Mouse (Mus musculus) liver, embryonic 14.5 days (tissue): ENCODE measurements at regions not wholly inside any gene's neighbourhood (a gene's known extent, or its start where the extent isn't known, plus 50 kb on each side); places are given as distances from the start of the nearest gene placed in this dataset.

Source experiments
- ATAC-seq: fragments of 200-750 bp; cut with Nextera tagmentation; 2 replicates; pipeline ENCODE4 v1.8.0; 2017; ENCODE audit warnings: moderate number of reproducible peaks, mild to moderate bottlenecking, moderate library complexity; ENCODE audit not compliant: insufficient read depth
- DNase-seq, 3 experiments: peaks; one replicate each; pipeline ENCODE4 v3.0.0-alpha.2; 2012 to 2013; ENCODE audit warnings: low read depth in 3 of 3, low spot score in 3 of 3
- H3K27ac ChIP-seq: fragments of 300-500 bp; sonication (generic); 2 replicates; pipeline ENCODE4 v1.5.1; 2014; ENCODE audit warnings: moderate library complexity, mild to moderate bottlenecking, control low read depth, inconsistent platforms
- H3K27me3 ChIP-seq: fragments of 300-500 bp; sonication (generic); 2 replicates; pipeline ENCODE4 v1.6.1; 2014; ENCODE audit warnings: mild to moderate bottlenecking, low read length, moderate library complexity; ENCODE audit not compliant: control insufficient read depth, insufficient read depth
- H3K36me3 ChIP-seq: fragments of 300-500 bp; sonication (generic); replicated peaks from 2 replicates; pipeline ENCODE4 v1.6.1; 2014; ENCODE audit warnings: low read depth; ENCODE audit not compliant: control insufficient read depth, insufficient read depth
- H3K4me1 ChIP-seq, 2 experiments: fragments of 200-500 bp in 1 of 2; fragments of 300-500 bp in 1 of 2; sonication (generic) in 1 of 2; replicated peaks; 2 replicates each; pipeline ENCODE4 v1.6.1; 2012 to 2014; ENCODE audit warnings: antibody characterized with exemption in 1 of 2, inconsistent platforms in 1 of 2, low read length in 1 of 2; ENCODE audit not compliant: control insufficient read depth in 2 of 2, insufficient read depth in 2 of 2
- H3K4me2 ChIP-seq: fragments of 300-500 bp; sonication (generic); 2 replicates; pipeline ENCODE4 v1.6.1; 2014; ENCODE audit warnings: low read depth, mild to moderate bottlenecking, control low read depth, moderate library complexity
- H3K4me3 ChIP-seq, 2 experiments: fragments of 200-500 bp in 1 of 2; fragments of 300-500 bp in 1 of 2; sonication (generic) in 1 of 2; 2 replicates each; pipeline ENCODE4 v1.5.1; 2012 to 2014; ENCODE audit warnings: low read depth in 2 of 2, low read length in 2 of 2, mild to moderate bottlenecking in 2 of 2, control low read depth in 1 of 2, inconsistent platforms in 1 of 2, moderate library complexity in 1 of 2; ENCODE audit not compliant: insufficient read depth in 1 of 2
- H3K9ac ChIP-seq: fragments of 300-500 bp; sonication (generic); replicated peaks from 2 replicates; pipeline ENCODE4 v1.6.1; 2014; ENCODE audit warnings: mild to moderate bottlenecking, control low read depth, moderate library complexity
- H3K9me3 ChIP-seq: fragments of 300-500 bp; sonication (generic); 2 replicates; pipeline ENCODE4 v1.6.1; 2016; ENCODE audit warnings: low read length, mixed read lengths; ENCODE audit not compliant: control insufficient read depth
- CTCF ChIP-seq: IDR thresholded peaks from 2 replicates; pipeline ENCODE4 v1.5.1; 2016; ENCODE audit warnings: antibody characterized with exemption, low read depth, control low read depth
- EP300 ChIP-seq: IDR thresholded peaks from 2 replicates; pipeline ENCODE4 v1.6.1; 2016; ENCODE audit warnings: antibody characterized with exemption, low read depth
- WGBS: fragments of 180-500 bp; shearing (Covaris S2); extraction: QIAGEN DNeasy Blood & Tissue Kit; methylation state at CpG from one replicate; pipeline ENCODE4 v1.1.7; 2014; ENCODE audit not compliant: insufficient replicate concordance; 5-methylcytosine and 5-hydroxymethylcytosine counted together

- H3K36me3 ChIP-seq, result no peaks in the 10 kb centered on the region
- H3K4me2 ChIP-seq, result no peak overlapping the region
- H3K9me3 ChIP-seq, result no peaks in the 10 kb centered on the region
- TF ChIP-seq CTCF (no peak), EP300 (no peak)
- H3K4me3 ChIP-seq, result no peak overlapping the region
- DNase-seq (no peak), ATAC-seq (no peak)
- no peaks in the 10 kb centered on the region for H3K27me3 ChIP-seq
- 33% methylated on average over 12 of the region's 12 CpGs for whole genome bisulfite sequencing
- no peak overlapping the region for H3K9ac ChIP-seq
- H3K27ac ChIP-seq, result no peak overlapping the region
- H3K4me1 ChIP-seq, result no peaks in the 10 kb centered on the region
Measured at GRCm38 (mm10) chr7:36150871-36151560, 348.2 kb upstream of the Zfp507 start.

GRCm38 (mm10) chr7:36136571-36136970 is 333.8 kb upstream of the Zfp507 start:
- H3K4me2 ChIP-seq, result no peak overlapping the region
- no peaks in the 10 kb centered on the region for H3K4me1 ChIP-seq
- no peak for ATAC-seq
- H3K36me3 ChIP-seq, result no peaks in the 10 kb centered on the region
- no peak for DNase-seq
- no peaks in the 10 kb centered on the region for H3K27me3 ChIP-seq
- WGBS, result 46% methylated on average over 5 of the region's 5 CpGs
- no peaks in the 10 kb centered on the region for H3K9me3 ChIP-seq
- no peak overlapping the region for H3K4me3 ChIP-seq
- TF ChIP-seq EP300 (no peak), CTCF (no peak)
- no peak overlapping the region for H3K9ac ChIP-seq
- no peak overlapping the region for H3K27ac ChIP-seq

- Histone ChIP-seq H3K36me3 (no peaks in the 10 kb centered on the region), H3K9ac (no peak overlapping the region), H3K4me3 (no peak overlapping the region), H3K4me2 (no peak overlapping the region), H3K4me1 (no peaks in the 10 kb centered on the region), H3K27ac (no peak overlapping the region), H3K27me3 (no peaks in the 10 kb centered on the region), H3K9me3 (no peaks in the 10 kb centered on the region)
- 54% methylated on average over 4 of the region's 4 CpGs for WGBS
- TF ChIP-seq CTCF (no peak), EP300 (no peak)
- ATAC-seq, result no peak
- DNase-seq, result no peak
Measured at GRCm38 (mm10) chr7:36134557-36134956, 331.8 kb upstream of the Zfp507 start.

- WGBS, result 31% methylated on average over 8 of the region's 8 CpGs
Measured at GRCm38 (mm10) chr7:36133658-36134143, 330.9 kb upstream of the Zfp507 start.

GRCm38 (mm10) chr7:36133026-36133425 is 330.2 kb upstream of the Zfp507 start:
- TF ChIP-seq CTCF, result no peak
- no peak for TF ChIP-seq EP300
- Histone ChIP-seq H3K4me3 (no peak overlapping the region), H3K9me3 (no peaks in the 10 kb centered on the region), H3K9ac (no peak overlapping the region), H3K27me3 (no peaks in the 10 kb centered on the region), H3K4me1 (no peaks in the 10 kb centered on the region), H3K4me2 (no peak overlapping the region), H3K27ac (no peak overlapping the region), H3K36me3 (no peaks in the 10 kb centered on the region)
- ATAC-seq, result no peak
- DNase-seq, result no peak
- 73% methylated on average over 11 of the region's 11 CpGs for WGBS

More at GRCm38 (mm10) chr7:36133658-36134143, 330.9 kb upstream of the Zfp507 start:
- Histone ChIP-seq H3K36me3 (no peaks in the 10 kb centered on the region), H3K9me3 (no peaks in the 10 kb centered on the region), H3K27ac (no peak overlapping the region), H3K4me3 (no peak overlapping the region), H3K27me3 (no peaks in the 10 kb centered on the region), H3K9ac (no peak overlapping the region), H3K4me1 (no peaks in the 10 kb centered on the region), H3K4me2 (no peak overlapping the region)
- TF ChIP-seq EP300 (no peak), CTCF (no peak)
- no peak for ATAC-seq
- DNase-seq, result no peak
